Mouse (Mus musculus) hindlimb bud, embryonic 11.5 days (tissue): ENCODE measurements around the gene Tspyl4.

ENCODE experiments used
- DNase-seq: peaks from one replicate; pipeline ENCODE4 v3.0.0-alpha.2; 2012; ENCODE audit warnings: low read depth, low spot score; ENCODE audit errors: extremely low spot score

Tspyl4 gene

DNA sequence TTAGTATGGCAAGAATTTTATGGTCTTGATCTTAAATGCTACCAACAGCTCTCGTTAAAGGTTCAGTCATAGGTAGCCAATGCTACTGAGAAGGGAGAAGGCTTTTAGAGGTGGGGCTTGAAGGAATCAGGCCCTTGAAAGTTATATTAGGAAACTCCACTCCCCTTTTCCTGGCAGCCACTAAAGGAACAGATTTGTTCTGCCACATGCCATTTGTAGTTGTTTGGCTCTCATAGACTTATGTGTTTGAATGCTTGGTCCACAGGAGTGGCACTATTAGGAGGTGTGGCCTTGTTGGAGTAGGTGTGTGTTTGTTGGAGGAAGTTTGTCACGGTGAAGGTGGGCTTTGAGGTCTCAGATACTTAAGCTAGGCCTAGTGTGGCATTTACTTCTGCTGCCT is 23.6 kb downstream of the Tspyl4 start:
- no peak for DNase-seq

DNA sequence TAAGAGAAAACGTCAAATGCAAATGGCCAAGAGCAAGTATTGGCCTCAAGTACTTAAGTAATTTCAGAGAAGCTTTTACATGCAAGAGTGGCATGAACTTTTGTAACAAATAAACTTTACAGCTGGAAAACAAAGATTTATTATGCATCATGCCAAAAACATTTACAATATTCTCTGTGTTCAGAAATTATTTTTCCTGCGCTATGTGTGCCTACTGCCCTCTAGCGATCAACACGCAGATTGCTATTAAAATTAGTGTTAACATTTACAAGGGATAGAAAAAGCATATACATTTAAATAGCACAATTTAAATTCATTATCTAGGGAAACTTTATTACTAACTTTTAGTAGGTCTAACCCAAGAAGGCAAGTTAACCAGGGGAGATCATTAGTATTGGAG is 29.5 kb downstream of the Tspyl4 start:
- no peak for DNase-seq

DNA sequence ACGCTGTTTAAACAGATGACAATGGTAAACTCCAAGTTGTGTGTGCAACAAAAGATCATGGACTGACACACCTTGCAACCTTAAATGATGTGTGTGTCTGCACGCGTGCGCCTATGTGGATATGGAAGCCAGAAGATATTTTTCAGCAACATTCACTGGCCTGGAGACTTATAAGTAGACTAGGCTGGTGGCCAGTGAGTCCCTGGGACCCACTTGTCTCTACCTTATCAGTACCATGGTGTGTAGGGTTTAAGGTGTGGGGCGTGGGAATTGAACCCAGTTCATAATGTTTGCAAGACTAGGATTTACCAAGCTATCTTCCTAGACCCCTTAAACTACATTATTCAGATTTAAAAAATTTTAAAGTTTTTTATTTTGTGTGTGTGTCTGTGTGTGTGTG is 29.9 kb downstream of the Tspyl4 start:
- no peak for DNase-seq

DNA sequence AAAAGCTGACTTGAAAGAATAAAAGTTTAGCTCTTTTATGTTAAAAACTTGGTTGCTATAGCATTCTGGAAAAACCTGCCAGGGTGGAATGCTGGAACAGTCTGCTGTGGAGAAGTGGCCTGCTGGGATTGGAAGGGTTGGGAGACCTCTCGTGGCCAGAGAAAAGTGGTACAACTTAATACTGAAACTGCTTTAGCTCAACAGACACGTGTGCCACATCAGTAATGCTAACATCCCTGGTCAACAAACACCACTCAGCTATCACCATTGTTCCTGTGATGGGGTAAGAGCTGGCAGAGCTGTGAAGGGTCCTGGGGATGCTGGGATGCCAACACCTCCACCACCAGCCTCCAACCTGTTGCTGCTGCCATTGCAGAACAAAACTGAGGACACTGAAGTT is 31.1 kb downstream of the Tspyl4 start:
- DNase-seq = no peak

DNA sequence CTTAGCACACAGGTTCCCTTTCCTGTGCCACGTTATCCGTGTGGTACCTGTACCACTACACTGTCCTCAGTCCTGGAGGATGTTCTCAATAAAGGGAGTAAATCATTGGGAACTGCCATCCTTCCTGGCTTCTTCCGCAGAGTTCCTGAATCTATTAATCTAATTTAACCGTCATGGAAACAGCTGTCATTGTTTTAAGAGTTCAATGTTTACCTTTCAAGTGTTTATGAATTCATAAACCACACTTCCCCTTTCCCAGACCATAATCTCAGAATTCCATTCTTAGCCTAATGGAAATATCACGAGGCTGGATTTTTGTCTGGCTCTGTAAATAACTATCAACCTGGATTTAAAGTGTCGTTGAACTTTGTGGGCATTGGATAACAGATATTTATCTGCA is 43.8 kb downstream of the Tspyl4 start:
- DNase-seq = no peak

DNA sequence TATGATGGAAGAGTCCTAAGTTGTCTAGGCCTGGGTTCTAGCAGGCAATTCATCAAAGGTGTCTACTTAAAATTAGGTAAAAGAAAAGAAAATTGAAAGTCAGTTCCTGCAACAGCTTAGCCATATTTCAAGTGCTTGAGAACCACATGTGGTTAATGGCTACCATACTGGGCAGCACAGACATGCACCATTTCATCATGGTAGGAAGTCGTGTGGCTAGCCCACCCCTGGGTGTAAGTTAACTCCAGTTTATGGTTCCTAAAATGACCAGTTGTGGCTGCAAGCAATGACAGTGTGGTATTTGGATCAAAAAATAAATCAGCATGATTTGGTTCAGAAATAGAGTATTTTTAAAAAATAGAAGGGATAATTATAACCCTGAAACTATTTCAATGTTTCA is 44.6 kb downstream of the Tspyl4 start:
- no peak for DNase-seq
